Mouse (Mus musculus): ENCODE measurements around the gene Tbc1d23.

GRCm38 (mm10) chr16:57278976-57279626 lies 47.8 kb upstream of the Tbc1d23 start:
- no peak for TF ChIP-seq POLR2A (IDR thresholded peaks at IDR 0.05; ENCODE audit: borderline replicate concordance, insufficient read depth, low read length)
- TF ChIP-seq CTCF (IDR thresholded peaks at IDR 0.05; ENCODE audit: borderline replicate concordance, insufficient read depth, low read depth, low read length) = no peak

Measured in cerebellum, adult 2 months (tissue).